Mouse (Mus musculus) forebrain, embryonic 15.5 days (tissue): ENCODE data around the gene Gucy1b2. TPM values are rescaled to one million over a fixed set of nuclear protein-coding genes. Genes with fewer than 3 reads are reported as not detected.

Source experiments
- ATAC-seq: fragments of 200-750 bp; cut with Nextera tagmentation; replicated peaks from 2 replicates; pipeline ENCODE4 v1.8.0; 2017; ENCODE audit warnings: mild to moderate bottlenecking, moderate TSS enrichment, moderate library complexity
- H3K27ac ChIP-seq: fragments of 300-500 bp; sonication (generic); replicated peaks from 2 replicates; pipeline ENCODE4 v1.5.1; 2015; ENCODE audit warnings: mild to moderate bottlenecking, inconsistent platforms
- H3K27me3 ChIP-seq: fragments of 300-500 bp; sonication (generic); 2 replicates; pipeline ENCODE4 v1.6.1; 2015; ENCODE audit warnings: inconsistent platforms
- H3K36me3 ChIP-seq: fragments of 300-500 bp; sonication (generic); 2 replicates; pipeline ENCODE4 v1.6.1; 2015; ENCODE audit warnings: mild to moderate bottlenecking, inconsistent platforms
- H3K4me1 ChIP-seq: fragments of 300-500 bp; sonication (generic); 2 replicates; pipeline ENCODE4 v1.6.1; 2015; ENCODE audit warnings: inconsistent platforms
- H3K4me2 ChIP-seq: fragments of 300-500 bp; sonication (generic); replicated peaks from 2 replicates; pipeline ENCODE4 v1.6.1; 2015; ENCODE audit warnings: mild to moderate bottlenecking, inconsistent platforms
- H3K4me3 ChIP-seq: fragments of 300-500 bp; sonication (generic); 2 replicates; pipeline ENCODE4 v1.5.1; 2015; ENCODE audit warnings: mild to moderate bottlenecking, inconsistent platforms
- H3K9ac ChIP-seq: fragments of 300-500 bp; sonication (generic); replicated peaks from 2 replicates; pipeline ENCODE4 v1.6.1; 2015; ENCODE audit warnings: mild to moderate bottlenecking, inconsistent platforms
- H3K9me3 ChIP-seq: fragments of 300-500 bp; sonication (generic); 2 replicates; pipeline ENCODE4 v1.6.1; 2016; ENCODE audit warnings: inconsistent platforms
- WGBS: fragments of 180-500 bp; shearing (Covaris S2); methylation state at CpG from one replicate; pipeline ENCODE4 v1.1.7; 2015; ENCODE audit warnings: mixed read lengths; 5-methylcytosine and 5-hydroxymethylcytosine counted together
- polyA plus RNA-seq: library from polyadenylated mRNA; unstranded; fragments of >200 nt; fragmentation: Nextera tagmentation; extraction: Ambion mirVana; gene quantifications from 2 replicates; pipeline ENCODE4 v1.2.1, GENCODE M21; 2015

Gucy1b2 gene
- polyA plus RNA-seq, 1 experiment from 2014 or later, result 3.5 TPM

DNA sequence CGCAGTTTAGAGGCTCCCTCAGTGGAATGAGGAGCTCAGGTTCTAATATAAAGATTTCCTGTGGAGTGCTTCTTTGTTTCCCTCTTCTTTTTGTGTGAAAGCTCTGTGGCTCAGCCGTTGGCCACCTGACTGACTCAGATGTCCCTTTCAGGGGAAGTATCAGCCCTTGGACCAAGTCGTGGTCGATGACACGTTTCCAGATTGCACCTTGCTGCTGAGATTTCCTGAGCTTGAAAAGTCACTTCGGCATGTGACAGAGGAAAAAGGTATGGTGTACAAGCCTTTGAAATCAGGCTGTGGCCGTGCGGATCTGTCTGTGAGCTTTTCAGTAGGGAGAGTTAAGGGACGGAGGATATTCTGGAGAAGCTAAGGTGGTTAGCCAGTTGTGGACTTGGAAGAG, 102.7 kb downstream of the Gucy1b2 start:
- WGBS, result 63% methylated on average over 9 of the region's 9 CpGs
- no peak overlapping the region for H3K9ac ChIP-seq
- no peak overlapping the region for H3K4me3 ChIP-seq
- H3K4me1 ChIP-seq, result no peaks in the 10 kb centered on the region
- peaks cover 5% of the 10 kb centered on the region; the same call in 1 of the 2 replicates for H3K36me3 ChIP-seq
- H3K4me2 ChIP-seq, result no peak overlapping the region
- H3K27ac ChIP-seq, result no peak overlapping the region
- no peaks in the 10 kb centered on the region for H3K9me3 ChIP-seq
- no peak for ATAC-seq
- no peaks in the 10 kb centered on the region for H3K27me3 ChIP-seq

DNA sequence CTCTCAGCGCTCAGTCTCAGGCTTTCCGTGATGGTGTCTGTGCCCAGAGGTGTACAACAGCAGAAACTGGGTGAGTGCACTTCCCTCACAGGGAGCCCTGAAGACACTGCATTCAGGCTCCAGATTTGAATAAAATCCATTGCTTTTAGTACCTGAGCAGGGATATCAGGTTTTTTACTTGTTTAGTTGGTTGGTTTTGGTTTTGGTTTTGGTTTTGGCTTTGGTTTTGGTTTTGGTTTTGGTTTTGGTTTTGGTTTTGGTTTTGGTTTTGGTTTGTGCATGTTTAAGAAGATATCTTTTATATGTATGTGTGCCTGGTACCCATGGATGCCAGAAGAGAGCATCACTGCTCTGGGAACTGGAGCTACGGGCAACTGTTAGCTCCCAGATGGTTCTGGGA, 105.2 kb downstream of the Gucy1b2 start:
- Histone ChIP-seq H3K27ac (no peak overlapping the region), H3K4me1 (peaks cover 5% of the 10 kb centered on the region; the same call in 1 of the 2 replicates), H3K9ac (no peak overlapping the region), H3K4me2 (no peak overlapping the region), H3K9me3 (no peaks in the 10 kb centered on the region), H3K27me3 (no peaks in the 10 kb centered on the region), H3K4me3 (no peak overlapping the region), H3K36me3 (peaks cover 5% of the 10 kb centered on the region; the same call in 1 of the 2 replicates)
- no peak for ATAC-seq
- 90% methylated on average over 3 of the region's 3 CpGs for WGBS

DNA sequence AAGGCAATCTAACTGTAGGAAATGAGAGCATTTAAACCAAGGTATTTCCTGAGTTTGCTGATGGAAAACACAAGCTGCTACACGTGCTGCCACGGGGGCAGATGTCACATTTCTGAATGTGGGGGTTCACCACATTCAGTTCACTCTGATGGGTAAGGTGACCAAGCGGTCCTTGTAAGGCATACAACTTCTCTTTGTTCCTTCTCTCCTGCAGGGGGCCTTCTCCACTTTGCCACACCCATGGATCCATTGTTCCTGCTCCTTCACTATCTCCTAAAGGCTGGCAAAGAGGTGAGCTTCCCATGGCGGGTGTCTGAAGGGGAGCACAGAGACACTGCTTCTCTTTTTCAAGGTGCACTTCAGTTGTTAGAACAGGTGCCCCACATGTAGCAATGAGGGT, 105.9 kb downstream of the Gucy1b2 start:
- WGBS, result 81% methylated on average over 4 of the region's 4 CpGs
- no peaks in the 10 kb centered on the region for H3K9me3 ChIP-seq

DNA sequence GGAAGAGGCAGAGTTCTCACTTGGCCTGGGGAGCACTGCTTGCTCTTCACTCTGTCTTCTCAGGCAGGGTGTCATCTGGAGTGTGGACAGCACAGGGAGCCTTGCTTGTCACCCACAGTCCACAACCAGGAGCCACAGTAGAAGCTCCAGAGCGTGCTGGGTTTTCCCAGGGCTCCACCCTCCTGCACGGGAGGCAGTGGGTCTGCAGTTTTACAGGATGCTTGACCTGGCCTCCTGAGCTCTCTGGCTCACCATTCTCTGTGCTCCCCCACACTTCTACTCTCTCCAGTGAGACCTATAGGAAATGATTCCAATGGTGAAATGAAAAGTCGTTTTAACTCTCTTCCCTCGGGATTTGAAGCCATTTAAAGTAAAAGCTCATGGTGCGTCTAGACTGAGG, 106.3 kb downstream of the Gucy1b2 start:
- Histone ChIP-seq H3K9ac (no peak overlapping the region), H3K4me2 (no peak overlapping the region), H3K27ac (no peak overlapping the region), H3K27me3 (no peaks in the 10 kb centered on the region), H3K4me3 (no peak overlapping the region), H3K36me3 (peaks cover 5% of the 10 kb centered on the region; the same call in 1 of the 2 replicates), H3K4me1 (peaks cover 5% of the 10 kb centered on the region; the same call in 1 of the 2 replicates), H3K9me3 (no peaks in the 10 kb centered on the region)
- ATAC-seq, result no peak
- WGBS, result 85% methylated on average over 5 of the region's 5 CpGs

More for the DNA sequence above, 105.9 kb downstream of the Gucy1b2 start:
- Histone ChIP-seq H3K4me2 (no peak overlapping the region), H3K4me1 (peaks cover 5% of the 10 kb centered on the region; the same call in 1 of the 2 replicates), H3K9ac (no peak overlapping the region), H3K4me3 (no peak overlapping the region), H3K27me3 (no peaks in the 10 kb centered on the region), H3K27ac (no peak overlapping the region), H3K36me3 (peaks cover 5% of the 10 kb centered on the region; the same call in 1 of the 2 replicates)
- ATAC-seq, result no peak

DNA sequence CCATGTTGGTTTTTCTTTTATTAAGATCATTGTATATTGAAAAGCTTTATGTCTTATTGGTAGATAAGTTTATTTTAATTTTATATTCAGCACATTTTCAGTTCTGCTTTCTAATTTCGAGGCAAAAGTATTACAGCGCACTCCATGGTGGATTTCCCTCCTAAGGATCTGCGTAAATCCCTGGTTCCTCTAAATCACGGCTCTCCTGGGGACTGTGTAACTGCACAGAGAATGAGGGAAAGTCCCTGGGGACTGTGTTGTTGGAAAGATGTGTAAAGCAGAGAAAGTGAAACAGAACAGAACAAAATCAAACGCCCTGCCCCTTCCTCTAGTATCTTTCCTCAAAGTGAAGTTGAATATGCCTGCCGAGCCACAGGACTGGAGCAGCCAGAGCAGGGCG, 109.0 kb downstream of the Gucy1b2 start:
- 78% methylated on average over 7 of the region's 7 CpGs for WGBS
- ATAC-seq, result no peak

DNA sequence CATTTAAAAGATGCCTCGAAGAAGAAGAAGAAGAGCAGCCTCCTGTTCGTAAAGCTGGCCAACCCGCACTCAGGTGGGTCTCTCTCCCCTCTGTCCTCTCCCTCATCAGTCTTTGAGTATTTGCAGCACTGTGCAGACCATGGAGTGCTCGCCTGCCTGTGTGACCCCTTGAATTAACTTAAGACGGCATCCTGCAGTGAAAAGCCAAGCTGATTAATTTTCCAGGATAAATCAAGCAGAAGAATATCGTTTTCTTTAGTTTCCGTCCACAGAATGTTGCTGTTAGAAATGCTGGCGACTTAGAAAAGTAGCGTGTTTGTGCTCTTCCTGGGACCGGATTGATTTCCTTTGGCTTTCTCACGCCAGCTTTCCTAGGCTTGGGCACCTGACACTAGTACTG, 109.5 kb downstream of the Gucy1b2 start:
- 28% methylated on average over 11 of the region's 11 CpGs for WGBS
- H3K4me2 ChIP-seq, result no peak overlapping the region
- no peak overlapping the region for H3K9ac ChIP-seq

More for the DNA sequence above, 109.0 kb downstream of the Gucy1b2 start:
- peaks cover 20% of the 10 kb centered on the region for H3K4me1 ChIP-seq
- no peak overlapping the region for H3K4me2 ChIP-seq
- no peak overlapping the region for H3K27ac ChIP-seq
- no peaks in the 10 kb centered on the region for H3K9me3 ChIP-seq
- H3K27me3 ChIP-seq, result no peaks in the 10 kb centered on the region
- H3K36me3 ChIP-seq, result peaks cover 5% of the 10 kb centered on the region; the same call in 1 of the 2 replicates
- H3K9ac ChIP-seq, result no peak overlapping the region
- no peak overlapping the region for H3K4me3 ChIP-seq

More for the DNA sequence above, 109.5 kb downstream of the Gucy1b2 start:
- H3K4me3 ChIP-seq, result no peak overlapping the region
- H3K27me3 ChIP-seq, result no peaks in the 10 kb centered on the region
- H3K4me1 ChIP-seq, result peaks cover 25% of the 10 kb centered on the region
- H3K27ac ChIP-seq, result no peak overlapping the region
- ATAC-seq, result no peak
- peaks cover 5% of the 10 kb centered on the region; the same call in 1 of the 2 replicates for H3K36me3 ChIP-seq
- H3K9me3 ChIP-seq, result no peaks in the 10 kb centered on the region

Other genes with a start within 250 kb of the Gucy1b2 start
- 64.4 and 68.4 TPM in 2 replicates for gene Rnaseh2b, start 163.7 kb downstream of the Gucy1b2 start, polyA plus RNA-seq
- 23.2 and 23.6 TPM in 2 replicates for gene Dleu7, start 163.2 kb downstream of the Gucy1b2 start, polyA plus RNA-seq
- gene Fam124a, start 99.4 kb upstream of the Gucy1b2 start, polyA plus RNA-seq, result 35.9 and 37.0 TPM in 2 replicates
- gene Gm4131, start 110.6 kb upstream of the Gucy1b2 start, polyA plus RNA-seq, result 0.32 TPM in 1 of 2 replicates, not detected in the other
- gene Serpine3, start 207.4 kb upstream of the Gucy1b2 start, polyA plus RNA-seq, result not detected in 2 replicates